Mouse (Mus musculus) liver, adult 2 months (tissue): ENCODE results near the gene Rhot2. TPM values are rescaled to one million over a fixed set of nuclear protein-coding genes. Genes with fewer than 3 reads are reported as not detected.
A peak's percentile ranks its signal among the peaks of the same experiment; 100 is the strongest.

Experiments
- DNase-seq: peaks from one replicate; pipeline ENCODE4 v3.0.0-alpha.2; 2011; ENCODE audit warnings: low read depth, low spot score; ENCODE audit errors: extremely low read depth
- H3K27ac ChIP-seq: fragments of 200-500 bp; replicated peaks from 2 replicates; pipeline ENCODE4 v1.5.1; 2012; ENCODE audit warnings: low read depth, mild to moderate bottlenecking, control low read depth, inconsistent platforms, low read length; ENCODE audit not compliant: insufficient read depth
- H3K27me3 ChIP-seq: fragments of 200-500 bp; 2 replicates; pipeline ENCODE4 v1.6.1; 2012; ENCODE audit warnings: mild to moderate bottlenecking, moderate library complexity, low read length, inconsistent platforms; ENCODE audit not compliant: control insufficient read depth, insufficient read depth
- H3K36me3 ChIP-seq: fragments of 200-500 bp; 2 replicates; pipeline ENCODE4 v1.6.1; 2012; ENCODE audit warnings: low read length, inconsistent platforms; ENCODE audit not compliant: control insufficient read depth, insufficient read depth
- H3K4me1 ChIP-seq: fragments of 200-500 bp; 2 replicates; pipeline ENCODE4 v1.6.1; 2011; ENCODE audit warnings: low read length; ENCODE audit not compliant: control insufficient read depth, insufficient read depth
- H3K4me3 ChIP-seq: fragments of 200-500 bp; 2 replicates; pipeline ENCODE4 v1.5.1; 2011; ENCODE audit warnings: low read depth, mild to moderate bottlenecking, control low read depth, low read length, moderate library complexity; ENCODE audit not compliant: insufficient read depth
- H3K79me2 ChIP-seq: fragments of 200-500 bp; 2 replicates; pipeline ENCODE4 v1.6.1; 2012; ENCODE audit warnings: inconsistent platforms, mild to moderate bottlenecking, low read length, moderate library complexity; ENCODE audit not compliant: control insufficient read depth, insufficient read depth
- H3K9ac ChIP-seq: fragments of 200-500 bp; 2 replicates; pipeline ENCODE4 v1.6.1; 2012; ENCODE audit warnings: low read depth, mild to moderate bottlenecking, control low read depth, inconsistent platforms, low read length
- CTCF ChIP-seq: fragments of 200-500 bp; IDR thresholded peaks from 2 replicates; pipeline ENCODE4 v1.5.1; 2011; ENCODE audit warnings: low read depth, low read length, control low read depth
- POLR2A ChIP-seq: fragments of 200-500 bp; IDR thresholded peaks from 2 replicates; pipeline ENCODE4 v1.6.1; 2011; ENCODE audit warnings: low read length, control low read depth; ENCODE audit not compliant: insufficient read depth; ENCODE audit errors: extremely low read depth
- WGBS: fragments of 180-500 bp; shearing (Covaris S2); methylation state at CpG from one replicate; pipeline ENCODE4 v1.1.7; 2018; 5-methylcytosine and 5-hydroxymethylcytosine counted together
- polyA plus RNA-seq: library from polyadenylated mRNA; depleted of rRNA; stranded (reverse); fragments of >200 nt; gene quantifications from 2 replicates; pipeline ENCODE4 v1.2.3, GENCODE M21; 2012
- total RNA-seq: library from RNA; depleted of rRNA; stranded (reverse); fragments of >200 nt; gene quantifications from 2 replicates; pipeline ENCODE4 v1.2.3, GENCODE M21; 2014

Gene Rhot2
- total and polyA plus RNA-seq, 2 experiments = 18.0 to 71.1 TPM

DNA sequence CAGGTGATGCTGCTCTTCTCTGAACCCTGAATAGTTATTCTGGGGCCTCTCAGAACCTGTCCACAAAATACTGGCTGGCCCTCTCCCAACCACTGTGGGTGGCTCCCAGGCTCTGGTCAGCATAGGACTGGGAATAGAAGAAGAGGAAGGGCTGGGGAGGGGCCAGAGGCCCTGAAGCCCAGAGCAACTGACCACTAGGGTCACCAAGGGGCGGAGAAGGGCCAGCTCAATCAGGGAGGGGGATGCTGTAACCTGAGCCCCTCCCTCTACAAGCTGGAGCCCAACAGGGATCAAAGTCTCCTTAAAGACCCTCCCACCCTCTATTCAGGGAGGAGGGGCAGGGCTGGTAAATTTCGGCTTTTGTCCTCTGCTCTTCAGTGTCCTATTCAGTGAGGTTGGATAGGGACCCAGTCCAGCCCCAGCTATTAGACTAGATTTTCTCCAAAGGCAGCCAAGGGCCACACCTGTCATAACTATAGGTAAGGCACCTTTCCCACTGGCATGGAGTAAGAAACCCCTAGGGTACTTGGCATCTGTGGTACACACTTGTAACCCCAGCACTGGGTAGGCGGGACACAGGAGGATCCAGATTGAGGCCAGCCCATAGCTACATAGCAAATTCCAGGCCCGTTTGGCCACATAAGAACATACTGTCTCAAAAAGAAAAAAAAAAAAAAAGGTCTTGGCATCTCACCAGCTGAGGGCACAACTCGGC lies 35.7 kb upstream of the Rhot2 start, which contains the start of gene Wfikkn1:
TSS of gene Wfikkn1 (minus strand) at position 663 of the 715 bp plus-strand sequence.
- H3K27ac ChIP-seq = peak within 1 kb of the TSS; percentile 15
- WGBS = 27% methylated on average over 5 of the region's 5 CpGs
- no peak for TF ChIP-seq CTCF
- no peak for TF ChIP-seq POLR2A
- H3K79me2 ChIP-seq = peaks cover 9% of the 10 kb centered on the region; the same call in 1 of the 2 replicates
- H3K27me3 ChIP-seq = no peaks in the 10 kb centered on the region
- H3K36me3 ChIP-seq = peaks cover 4% of the 10 kb centered on the region; the same call in 1 of the 2 replicates
- H3K9ac ChIP-seq = no peak within 1 kb of the TSS
- H3K4me1 ChIP-seq = peaks cover 19% of the 10 kb centered on the region
- no peak within 1 kb of the TSS for H3K4me3 ChIP-seq
- DNase-seq = no peak

DNA sequence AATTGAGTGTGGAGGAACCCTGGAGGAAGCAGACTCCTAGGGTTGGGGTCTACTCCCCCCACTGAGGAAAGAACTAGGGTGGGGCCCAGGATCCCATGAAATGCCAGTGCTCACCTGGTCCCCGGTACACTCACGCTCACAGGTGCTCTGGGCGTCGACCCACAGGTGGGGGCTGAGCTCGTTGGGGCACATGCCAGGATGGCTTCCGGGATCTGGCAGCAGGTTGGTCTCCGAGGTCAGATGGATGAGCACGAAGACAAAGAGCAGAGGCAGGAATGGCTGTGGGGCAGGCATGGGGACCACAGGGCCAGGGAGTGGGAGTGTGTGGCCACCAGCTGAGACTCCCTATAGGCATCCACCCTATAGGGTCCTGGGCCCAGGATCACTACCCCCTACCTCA lies 35.1 kb upstream of the Rhot2 start:
- no peaks in the 10 kb centered on the region for H3K27me3 ChIP-seq
- WGBS = 75% methylated on average over 8 of the region's 8 CpGs

DNA sequence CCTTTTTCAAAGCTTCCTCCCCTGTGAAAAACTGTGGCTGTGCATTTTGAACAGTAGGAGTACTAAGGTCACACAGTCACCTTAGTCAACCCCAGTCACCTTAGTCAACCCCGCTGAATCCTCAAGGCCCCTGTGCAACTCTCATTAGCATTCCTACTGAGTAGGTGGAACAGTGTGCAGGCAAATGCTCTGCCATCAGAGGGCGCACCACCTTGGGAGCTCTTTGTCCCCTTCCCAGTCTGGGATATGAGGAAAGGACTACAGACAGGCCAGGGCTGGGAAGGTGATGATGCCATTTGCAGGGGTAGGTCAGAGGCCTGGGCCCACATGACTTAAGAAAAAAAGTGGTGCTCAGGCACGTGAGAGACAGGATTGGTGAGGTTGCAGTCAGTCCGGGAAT lies 34.6 kb upstream of the Rhot2 start:
- Histone ChIP-seq H3K9ac (no peak overlapping the region), H3K79me2 (peaks cover 9% of the 10 kb centered on the region; the same call in 1 of the 2 replicates), H3K4me1 (peaks cover 20% of the 10 kb centered on the region), H3K27ac (no peak overlapping the region), H3K27me3 (no peaks in the 10 kb centered on the region), H3K4me3 (no peak overlapping the region), H3K36me3 (peaks cover 4% of the 10 kb centered on the region; the same call in 1 of the 2 replicates)
- TF ChIP-seq CTCF (peak; percentile 73), POLR2A (no peak)
- WGBS = 66% methylated on average over 4 of the region's 4 CpGs
- peak; percentile 62 for DNase-seq

More for the DNA sequence above, 35.1 kb upstream of the Rhot2 start:
- peaks cover 19% of the 10 kb centered on the region for H3K4me1 ChIP-seq
- peaks cover 9% of the 10 kb centered on the region; the same call in 1 of the 2 replicates for H3K79me2 ChIP-seq
- DNase-seq = no peak
- no peak for TF ChIP-seq CTCF
- no peak for TF ChIP-seq POLR2A
- no peak overlapping the region for H3K9ac ChIP-seq
- H3K4me3 ChIP-seq = no peak overlapping the region
- no peak overlapping the region for H3K27ac ChIP-seq
- peaks cover 4% of the 10 kb centered on the region; the same call in 1 of the 2 replicates for H3K36me3 ChIP-seq

DNA sequence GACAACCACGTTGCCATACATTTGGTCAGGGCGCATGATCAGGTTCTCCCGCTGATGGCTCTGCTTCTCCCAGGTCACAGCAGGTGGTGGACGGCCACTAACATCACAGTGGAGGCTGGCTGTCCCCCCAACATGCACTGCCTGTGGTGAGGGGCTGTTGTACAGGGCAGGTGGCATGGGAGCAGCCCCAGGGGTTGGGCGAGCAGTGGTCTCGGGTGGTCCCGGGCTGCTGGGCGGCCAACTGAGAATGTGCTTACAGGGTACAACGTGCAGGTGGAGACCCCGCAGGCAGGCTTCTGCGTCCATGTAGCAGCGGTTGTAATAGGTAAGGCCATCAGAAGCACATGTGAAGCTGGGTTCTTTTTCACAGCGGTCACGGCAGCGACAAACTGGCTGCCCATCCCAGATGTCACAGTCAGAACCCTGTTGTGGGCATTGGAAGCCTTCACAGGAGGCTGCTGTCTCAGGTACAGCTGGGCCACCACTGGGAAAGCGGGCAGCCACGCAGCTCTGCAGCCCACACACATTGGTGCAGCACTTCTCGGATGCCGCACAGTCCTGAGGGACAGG lies 34.0 kb upstream of the Rhot2 start:
- TF ChIP-seq POLR2A (no peak), CTCF (no peak)
- no peak overlapping the region for H3K4me3 ChIP-seq
- WGBS = 92% methylated on average over 19 of the region's 19 CpGs
- no peaks in the 10 kb centered on the region for H3K27me3 ChIP-seq
- H3K9ac ChIP-seq = no peak overlapping the region
- peaks cover 9% of the 10 kb centered on the region; the same call in 1 of the 2 replicates for H3K79me2 ChIP-seq
- no peak overlapping the region for H3K27ac ChIP-seq
- peaks cover 22% of the 10 kb centered on the region for H3K4me1 ChIP-seq
- H3K36me3 ChIP-seq = no peaks in the 10 kb centered on the region; the same call in 1 of the 2 replicates
- DNase-seq = no peak

DNA sequence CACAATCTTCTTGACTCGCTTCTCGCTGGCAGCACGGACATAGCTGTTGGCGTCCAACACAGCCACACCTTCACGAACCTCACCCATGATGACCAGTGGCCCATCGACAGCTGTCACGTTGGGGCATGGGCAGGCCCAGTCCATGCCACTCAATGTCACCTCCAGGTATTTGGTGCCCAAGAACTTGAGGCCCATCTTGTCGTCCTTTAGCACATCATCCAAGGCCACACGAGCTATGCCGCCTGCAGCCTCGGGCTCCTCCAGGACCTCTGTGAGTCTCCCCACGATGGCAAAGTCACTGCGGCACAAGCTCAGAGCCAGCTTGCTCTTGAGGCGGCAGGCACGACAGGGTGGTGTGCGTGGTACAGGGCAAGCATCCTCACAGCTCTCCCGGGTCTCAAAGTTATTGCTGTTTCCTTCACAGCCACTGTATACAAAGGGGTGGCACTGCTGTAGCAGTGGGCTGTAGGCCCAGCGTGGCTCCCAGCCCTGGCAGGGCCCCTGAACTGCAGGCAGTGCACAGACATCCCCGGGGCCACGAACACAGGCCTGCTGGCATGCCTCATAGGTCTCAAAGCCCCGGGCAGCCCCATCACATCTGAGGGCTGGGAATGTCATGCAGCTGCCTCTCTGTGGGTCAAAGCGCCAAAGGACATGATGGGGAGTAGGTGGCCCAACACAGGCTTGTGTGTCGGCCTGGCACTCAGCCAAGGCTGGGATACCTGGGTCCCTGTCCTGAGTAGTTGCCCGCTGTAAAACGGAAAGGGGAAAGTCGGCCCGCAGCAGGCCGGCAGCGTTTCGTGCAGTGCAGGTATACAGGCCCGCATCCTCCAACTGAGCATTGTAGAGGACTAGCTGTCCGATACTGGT lies 33.3 kb upstream of the Rhot2 start:
- H3K4me1 ChIP-seq = peaks cover 22% of the 10 kb centered on the region

More for the DNA sequence above, 33.3 kb upstream of the Rhot2 start:
- Histone ChIP-seq H3K9ac (no peak overlapping the region), H3K4me3 (no peak overlapping the region), H3K36me3 (no peaks in the 10 kb centered on the region), H3K27ac (no peak overlapping the region), H3K79me2 (peaks cover 7% of the 10 kb centered on the region; the same call in 1 of the 2 replicates), H3K27me3 (no peaks in the 10 kb centered on the region)
- no peak for TF ChIP-seq POLR2A
- no peak for TF ChIP-seq CTCF
- DNase-seq = no peak
- WGBS = 90% methylated on average over 32 of the region's 32 CpGs
